Mouse (Mus musculus): ENCODE data around the gene Scarb1.

Gene Scarb1

GRCm38 (mm10) chr5:125309193-125309592 lies 31.7 kb downstream of the Scarb1 start:
- in situ Hi-C loops (cut with MboI, MseI), result no loop called here

GRCm38 (mm10) chr5:125306824-125307223 lies 34.1 kb downstream of the Scarb1 start:
- in situ Hi-C loops (cut with MboI, MseI), result no loop called here

DNA sequence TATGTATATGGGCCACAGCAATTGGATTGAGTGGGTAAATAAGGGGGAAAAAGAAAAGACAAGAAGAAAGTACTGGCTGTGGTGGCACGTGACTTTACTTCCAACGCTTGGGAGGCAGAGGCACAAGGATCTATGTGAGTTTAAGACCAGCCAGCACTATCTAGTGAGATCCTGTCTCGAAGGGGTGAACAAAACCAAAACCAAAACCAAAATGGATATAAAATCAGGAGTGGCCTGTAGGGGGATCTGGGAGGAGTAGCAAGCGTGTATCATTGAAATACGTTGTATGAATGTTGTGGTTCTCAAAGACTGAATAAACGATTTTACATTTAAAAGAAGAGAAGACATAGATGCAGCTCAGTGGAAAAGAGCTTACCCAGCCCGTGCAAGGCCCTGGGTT lies 34.5 kb downstream of the Scarb1 start:
- in situ Hi-C loops (cut with MboI, MseI), result no loop called here

DNA sequence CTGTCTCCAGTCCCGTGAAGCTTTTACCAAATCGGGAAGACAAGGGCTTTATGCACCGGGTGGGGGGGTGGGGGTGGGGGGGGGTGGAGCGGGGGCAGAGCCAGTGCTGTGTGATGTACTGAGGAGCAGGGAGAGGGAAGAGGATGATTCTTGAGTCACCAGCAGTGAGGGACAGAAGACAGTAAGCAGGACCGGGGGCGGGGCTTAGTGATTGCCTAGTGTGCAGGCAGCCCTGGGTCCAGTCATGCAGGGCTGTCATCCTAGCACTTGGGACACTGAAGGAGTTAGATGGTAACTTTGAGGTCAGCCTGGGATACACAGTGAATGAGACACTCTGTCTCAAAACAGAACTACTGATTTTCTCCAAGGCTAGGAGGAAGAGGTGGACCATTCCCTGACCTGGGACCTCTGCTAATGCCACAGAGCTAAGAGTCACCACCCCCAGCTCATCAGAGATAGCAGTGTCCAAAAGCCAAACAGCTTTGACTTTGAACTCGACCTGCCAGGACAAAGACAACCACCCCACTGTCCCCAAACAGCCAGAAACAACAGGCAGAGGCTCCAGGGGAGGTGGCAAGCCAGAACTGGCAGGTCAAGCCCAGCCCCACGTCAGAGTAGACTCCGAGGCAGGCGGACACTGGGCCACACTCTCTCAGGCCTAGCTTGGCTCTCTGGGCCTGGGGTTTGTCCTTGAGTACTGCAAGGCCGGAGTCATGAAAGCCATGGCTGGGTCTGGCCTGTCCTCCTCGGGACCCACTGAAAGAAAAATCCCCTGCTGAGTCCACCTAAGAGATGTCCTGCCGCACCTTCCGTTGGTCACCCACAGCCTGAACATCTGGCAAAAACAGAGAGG lies 35.4 kb downstream of the Scarb1 start:
- in situ Hi-C loops (cut with MboI, MseI), result no loop called here

DNA sequence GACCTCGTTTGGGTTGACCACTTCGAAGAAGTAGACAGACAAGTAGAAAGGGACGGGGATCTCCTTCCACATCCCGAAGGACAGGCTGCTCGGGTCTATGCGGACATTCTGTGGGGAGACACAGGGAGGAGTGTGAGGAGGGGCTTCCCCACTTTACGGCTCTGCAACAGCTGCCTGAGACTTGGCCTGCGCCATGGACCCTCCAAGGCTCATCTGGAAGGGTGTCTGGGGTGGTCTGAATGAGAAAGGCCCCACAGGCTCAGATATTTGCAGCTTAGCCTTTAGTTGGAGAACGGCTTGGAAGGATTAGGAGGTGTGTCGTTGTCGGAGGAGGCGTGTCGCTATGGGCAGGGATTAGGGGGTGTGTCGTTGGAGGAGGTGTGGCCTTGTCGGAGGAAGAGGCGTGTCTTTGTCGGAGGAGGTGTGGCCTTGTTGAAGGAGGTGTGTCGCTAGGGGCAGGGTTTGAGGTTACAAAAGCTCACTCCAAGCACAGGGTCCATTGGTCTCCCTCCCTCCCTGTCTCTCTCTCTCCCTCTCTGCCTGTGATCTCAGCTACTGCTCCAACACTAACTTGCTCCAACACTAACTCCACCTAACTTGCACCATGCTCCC lies 36.5 kb downstream of the Scarb1 start:
- in situ Hi-C loops (cut with MboI, MseI), result no loop called here

GRCm38 (mm10) chr5:125303055-125303454 lies 37.8 kb downstream of the Scarb1 start:
- in situ Hi-C loops (cut with MboI, MseI), result no loop called here

DNA sequence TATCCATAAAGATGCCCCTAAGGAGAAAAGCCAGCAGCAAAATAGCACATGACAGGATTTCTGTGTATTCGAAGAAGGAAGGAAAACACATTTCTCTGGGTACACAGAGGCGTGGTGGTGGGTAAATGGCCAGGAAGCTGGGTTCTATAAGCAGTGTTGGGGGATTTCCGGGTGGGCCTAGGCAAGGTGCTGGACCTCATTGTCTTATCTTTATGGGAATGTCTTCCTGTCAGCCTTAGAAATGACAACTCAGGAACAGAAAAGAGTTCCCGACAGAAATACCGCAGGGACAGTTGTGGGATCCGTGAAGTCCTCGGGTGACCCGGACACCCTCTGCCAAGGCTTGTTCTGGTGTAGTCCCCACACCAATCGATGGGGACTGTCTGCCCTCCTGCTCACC lies 42.7 kb downstream of the Scarb1 start:
- in situ Hi-C loops (cut with MboI, MseI), result no loop called here

GRCm38 (mm10) chr5:125297171-125297570 lies 43.7 kb downstream of the Scarb1 start:
- in situ Hi-C loops (cut with MboI, MseI), result no loop called here

DNA sequence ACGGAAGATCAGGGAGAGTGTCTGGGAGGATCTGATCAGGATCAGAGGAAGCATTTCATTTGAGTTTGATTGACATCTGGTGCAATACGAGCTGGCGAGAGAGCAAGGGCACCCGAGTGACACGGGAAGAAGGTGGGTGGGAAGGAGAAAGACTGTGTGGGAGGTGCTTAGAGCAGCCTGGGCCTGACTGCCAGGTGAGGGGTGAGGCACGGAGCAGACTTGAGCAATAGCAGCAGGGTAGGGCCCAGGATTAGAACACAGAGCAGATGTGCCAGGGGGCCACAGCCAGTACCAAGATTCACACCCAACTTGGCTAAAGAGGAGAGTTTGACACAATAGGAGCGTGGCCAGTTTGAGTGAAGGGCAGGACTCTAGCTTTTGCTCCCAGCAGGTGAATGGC lies 47.9 kb downstream of the Scarb1 start:
- in situ Hi-C loops (cut with MboI, MseI), result no loop called here

GRCm38 (mm10) chr5:125291895-125292294 lies 49.0 kb downstream of the Scarb1 start:
- in situ Hi-C loops (cut with MboI, MseI), result no loop called here

GRCm38 (mm10) chr5:125291387-125291786 lies 49.5 kb downstream of the Scarb1 start:
- in situ Hi-C loops (cut with MboI, MseI), result no loop called here

- in situ Hi-C loops (cut with MboI, MseI), result no loop called here
These were observed 53.7 kb downstream of the Scarb1 start for GRCm38 (mm10) chr5:125287053-125287655.

GRCm38 (mm10) chr5:125286090-125286489 lies 54.8 kb downstream of the Scarb1 start:
- in situ Hi-C loops (cut with MboI, MseI), result no loop called here

- in situ Hi-C loops (cut with MboI, MseI), result no loop called here
These were observed 56.9 kb downstream of the Scarb1 start for GRCm38 (mm10) chr5:125283748-125284640.

- in situ Hi-C loops (cut with MboI, MseI), result loop anchor here in 1 of 2 experiments (5.0 kb wide), 1 partner anchor 88 kb away; no protein-coding TSS in a partner anchor
These were observed 61.7 kb downstream of the Scarb1 start for GRCm38 (mm10) chr5:125279216-125279615.

- in situ Hi-C loops (cut with MboI, MseI), result loop anchor here in 1 of 2 experiments (5.0 kb wide), 1 partner anchor 89 kb away; no protein-coding TSS in a partner anchor
These were observed 62.6 kb downstream of the Scarb1 start for GRCm38 (mm10) chr5:125278314-125278713.

GRCm38 (mm10) chr5:125277313-125277712 lies 63.6 kb downstream of the Scarb1 start:
- in situ Hi-C loops (cut with MboI, MseI), result loop anchor here in 1 of 2 experiments (5.0 kb wide), 1 partner anchor 90 kb away; no protein-coding TSS in a partner anchor

- in situ Hi-C loops (cut with MboI, MseI), result loop anchor here in 1 of 2 experiments (5.0 kb wide), 1 partner anchor 91 kb away; no protein-coding TSS in a partner anchor
These were observed 64.1 kb downstream of the Scarb1 start for GRCm38 (mm10) chr5:125276765-125277164.

DNA sequence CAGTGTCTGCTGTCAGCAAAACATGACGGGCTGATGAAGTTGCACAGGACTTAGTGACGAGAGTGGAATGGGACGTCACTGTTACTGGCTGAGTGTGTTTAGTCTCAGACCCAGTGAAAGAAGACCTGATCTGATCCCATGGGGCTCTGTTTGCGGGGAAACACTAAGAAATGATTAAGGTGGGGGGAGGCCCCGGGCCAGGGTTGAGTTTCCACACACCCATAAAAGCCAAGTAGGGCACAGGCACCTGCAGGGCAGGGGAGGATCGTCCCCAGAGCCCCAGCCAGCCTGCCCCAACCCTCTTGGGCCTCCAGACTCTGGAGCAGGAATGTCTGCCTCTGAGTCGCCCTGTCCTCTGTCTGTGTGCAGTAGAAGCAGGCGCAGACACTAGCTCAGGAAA lies 65.6 kb downstream of the Scarb1 start:
- in situ Hi-C loops (cut with MboI, MseI), result loop anchor here in 1 of 2 experiments (5.0 kb wide), 1 partner anchor 92 kb away; no protein-coding TSS in a partner anchor

DNA sequence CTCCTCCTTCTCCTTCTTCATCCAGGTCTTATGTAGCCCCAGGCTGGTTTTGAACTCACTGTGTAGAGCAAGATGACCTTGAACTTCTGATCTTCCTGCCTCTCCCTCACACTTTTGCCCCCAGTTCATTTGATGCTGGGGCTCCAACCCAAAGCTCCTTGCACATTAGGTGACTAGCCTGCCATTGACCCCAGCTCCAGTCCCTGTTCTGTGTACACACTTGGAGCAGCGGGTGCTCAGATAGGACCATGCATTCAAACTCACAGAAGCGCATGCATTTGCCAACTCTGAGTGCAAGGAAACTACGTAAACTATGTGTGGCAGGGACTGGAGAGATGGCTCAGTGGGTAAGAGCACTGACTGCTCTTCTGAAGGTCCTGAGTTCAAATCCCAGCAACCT lies 66.1 kb downstream of the Scarb1 start:
- in situ Hi-C loops (cut with MboI, MseI), result loop anchor here (5.0 to 25.0 kb wide), 4 partner anchors 93 to 637 kb away; partner anchors contain the start of gene Atp6v0a2 (in 1 of the 2)

GRCm38 (mm10) chr5:125274182-125274581 lies 66.7 kb downstream of the Scarb1 start:
- in situ Hi-C loops (cut with MboI, MseI), result loop anchor here (5.0 to 25.0 kb wide), 3 partner anchors 367 to 637 kb away; partner anchors contain the start of gene Atp6v0a2 (in 1 of the 2)
